35 mouse cellular contexts compared by ENCODE assay signal in genomic region chr7:57532676-57533075, GRCm38 (mm10). TPM values are rescaled to one million over a fixed set of nuclear protein-coding genes. Genes with fewer than 3 reads are reported as not detected.
"Had no signal": no experiment of that assay in that cellular context is flagged by ENCODE, and none has a peak within 500 bp of the region (broad histone marks: within the 10 kb centered on the region; RNA-seq: fewer than 3 reads in every experiment).

No protein-coding gene starts in this region.

- DNase-seq: left cerebral cortex, postnatal 4 days; liver; liver, embryonic 13.5 days; liver, postnatal 0 days; lung, adult 18-20 months; lung, adult 2 months; lung, embryonic 14.5 days; lung, postnatal 10 days; lung, postnatal 14 days; lung, postnatal 36 days; lung, postnatal 4 days; midbrain, embryonic 14.5 days had no signal

- H3K4me1 ChIP-seq: limb, embryonic 10.5 days; limb, embryonic 12.5 days; limb, embryonic 13.5 days; limb, embryonic 15.5 days; liver, embryonic 12.5 days; liver, embryonic 13.5 days; liver, embryonic 15.5 days; lung, embryonic 15.5 days; megakaryocyte, embryonic 14.5 days; midbrain, embryonic 10.5 days; midbrain, embryonic 12.5 days; midbrain, embryonic 13.5 days; midbrain, embryonic 15.5 days; neural tube, embryonic 12.5 days had no signal

- H3K27ac ChIP-seq: limb, embryonic 10.5 days; limb, embryonic 12.5 days; limb, embryonic 13.5 days; limb, embryonic 15.5 days; liver, embryonic 12.5 days; liver, embryonic 13.5 days; liver, embryonic 14.5 days; liver, embryonic 15.5 days; lung, embryonic 15.5 days; macrophage; midbrain, embryonic 10.5 days; midbrain, embryonic 12.5 days; midbrain, embryonic 13.5 days; midbrain, embryonic 15.5 days; neural tube, embryonic 12.5 days had no signal

- H3K36me3 ChIP-seq: limb, embryonic 10.5 days; limb, embryonic 12.5 days; limb, embryonic 13.5 days; limb, embryonic 15.5 days; liver, embryonic 12.5 days; liver, embryonic 13.5 days; liver, embryonic 15.5 days; lung, embryonic 15.5 days; midbrain, embryonic 10.5 days; midbrain, embryonic 12.5 days; midbrain, embryonic 13.5 days; midbrain, embryonic 15.5 days; neural tube, embryonic 12.5 days had no signal

- H3K9ac ChIP-seq: limb, embryonic 12.5 days; limb, embryonic 13.5 days; limb, embryonic 15.5 days; liver, embryonic 12.5 days; liver, embryonic 13.5 days; liver, embryonic 14.5 days; liver, embryonic 15.5 days; liver, postnatal 0 days; lung, embryonic 14.5 days; lung, embryonic 15.5 days; midbrain, embryonic 12.5 days; midbrain, embryonic 13.5 days; midbrain, embryonic 15.5 days; neural tube, embryonic 12.5 days had no signal

- H3K9me3 ChIP-seq: limb, embryonic 10.5 days; limb, embryonic 12.5 days; limb, embryonic 13.5 days; limb, embryonic 15.5 days; liver, embryonic 12.5 days; liver, embryonic 13.5 days; liver, embryonic 15.5 days; lung, embryonic 15.5 days; midbrain, embryonic 10.5 days; midbrain, embryonic 12.5 days; midbrain, embryonic 13.5 days; midbrain, embryonic 15.5 days; neural tube, embryonic 12.5 days had no signal

- H3K4me3 ChIP-seq: limb, embryonic 10.5 days; limb, embryonic 12.5 days; limb, embryonic 13.5 days; limb, embryonic 15.5 days; liver, embryonic 12.5 days; liver, embryonic 13.5 days; liver, embryonic 15.5 days; lung, embryonic 15.5 days; megakaryocyte, embryonic 14.5 days; midbrain, embryonic 10.5 days; midbrain, embryonic 12.5 days; midbrain, embryonic 13.5 days; midbrain, embryonic 15.5 days; myocyte; neural tube, embryonic 12.5 days had no signal

- ATAC-seq: liver, embryonic 12.5 days; liver, postnatal 0 days; lung, postnatal 0 days; midbrain, embryonic 13.5 days; midbrain, embryonic 15.5 days; midbrain, embryonic 16.5 days had no signal

- H3K27me3 ChIP-seq: limb, embryonic 13.5 days; limb, embryonic 15.5 days; liver, embryonic 12.5 days; liver, embryonic 13.5 days; liver, embryonic 15.5 days; lung, embryonic 15.5 days; megakaryocyte, embryonic 14.5 days; midbrain, embryonic 12.5 days; midbrain, embryonic 13.5 days; midbrain, embryonic 15.5 days; neural tube, embryonic 12.5 days had no signal

- H3K4me2 ChIP-seq: limb, embryonic 12.5 days; limb, embryonic 13.5 days; limb, embryonic 15.5 days; liver, embryonic 11.5 days; liver, embryonic 12.5 days; liver, embryonic 13.5 days; liver, embryonic 15.5 days; lung, embryonic 14.5 days; lung, embryonic 15.5 days; midbrain, embryonic 11.5 days; midbrain, embryonic 12.5 days; midbrain, embryonic 13.5 days; midbrain, embryonic 15.5 days; neural tube, embryonic 12.5 days had no signal

RNA-seq across cellular contexts. Expression of gene Gabra5, which starts 22.8 kb away (rescaled TPM):
- polyA plus RNA-seq: liver, adult 2 months; liver, embryonic 13.5 days; liver, embryonic 15.5 days; liver, embryonic 16.5 days; liver, postnatal 0 days; lung, adult 2 months; lung, embryonic 15.5 days; lung, embryonic 16.5 days; lung, postnatal 0 days; macrophage; myocyte had no signal
